Mouse (Mus musculus): Measurements from ENCODE around the gene Sox21.

The Sox21 gene

DNA sequence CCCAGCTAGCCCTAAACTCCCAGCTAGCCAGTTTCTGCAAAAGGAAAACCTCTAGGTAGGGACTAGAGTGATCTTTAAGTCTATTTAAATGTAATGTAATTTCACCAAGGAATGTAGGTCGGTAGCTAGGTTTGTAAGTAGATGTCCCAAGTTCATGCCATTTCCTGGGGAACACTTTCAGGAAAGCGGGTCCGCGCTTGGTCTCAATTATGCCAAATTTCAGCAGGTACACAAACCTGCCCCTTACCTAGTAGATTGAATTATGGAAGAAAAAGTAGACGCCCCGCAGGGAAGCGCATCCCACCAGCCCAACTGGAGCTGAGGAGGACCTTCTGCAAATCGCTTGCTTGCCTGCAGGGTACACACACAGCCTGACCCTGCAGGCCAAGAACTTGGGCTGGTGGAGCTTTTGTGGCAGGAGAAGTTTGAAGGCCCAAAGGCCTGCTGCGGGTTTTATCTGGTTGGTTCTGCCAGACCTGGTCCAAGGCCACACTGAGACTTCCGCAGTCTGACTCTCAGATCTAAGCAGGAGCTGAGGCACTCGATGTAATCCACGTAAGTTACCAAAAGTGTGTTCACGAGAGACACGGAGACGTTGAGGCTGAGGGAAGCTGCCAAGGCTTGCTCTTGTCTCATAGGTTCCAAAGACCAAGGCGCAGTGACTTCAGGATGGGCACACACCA is 11.6 kb downstream of the Sox21 start:
- DNase-seq (ENCODE audit: low spot score): no peak

DNA sequence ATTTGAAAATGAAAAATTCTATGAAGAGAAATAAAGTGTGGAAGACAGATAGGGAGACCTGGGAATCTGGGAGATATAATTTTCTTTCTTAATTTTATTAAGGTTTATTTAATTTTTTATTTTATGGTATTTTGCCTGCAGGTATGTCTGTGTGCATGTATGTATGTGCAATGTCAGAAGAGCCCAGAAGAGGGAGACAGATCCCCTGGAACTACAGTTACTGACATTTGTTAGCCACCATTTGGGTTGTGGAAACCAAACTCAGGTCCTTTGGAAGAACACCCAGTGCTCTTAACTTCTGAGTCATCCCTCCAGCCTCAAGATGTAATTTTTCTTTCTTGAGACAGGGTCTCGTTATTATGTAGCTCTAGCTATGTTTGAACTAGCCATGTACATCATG is 15.9 kb downstream of the Sox21 start:
- DNase-seq (ENCODE audit: low spot score): no peak

DNA sequence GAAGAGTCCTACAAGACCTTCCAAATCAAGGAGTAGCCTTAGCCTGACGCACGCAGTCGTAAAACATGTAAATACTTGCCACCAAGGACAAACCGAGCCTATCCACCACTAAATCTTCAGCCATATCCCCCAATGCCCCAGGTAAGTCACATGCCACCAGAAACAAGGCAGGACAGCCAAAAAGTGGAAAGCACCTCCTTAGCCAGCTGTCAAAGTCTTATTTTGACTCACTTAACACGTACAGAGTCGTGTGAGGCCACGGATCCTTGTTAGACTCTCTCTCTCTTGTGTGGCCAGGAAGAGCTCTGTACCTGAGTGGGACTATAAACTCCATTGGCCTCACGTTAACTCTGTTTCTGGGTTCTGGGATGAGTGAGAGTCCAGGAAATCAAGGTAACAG is 20.0 kb downstream of the Sox21 start:
- no peak for DNase-seq (ENCODE audit: low spot score)

DNA sequence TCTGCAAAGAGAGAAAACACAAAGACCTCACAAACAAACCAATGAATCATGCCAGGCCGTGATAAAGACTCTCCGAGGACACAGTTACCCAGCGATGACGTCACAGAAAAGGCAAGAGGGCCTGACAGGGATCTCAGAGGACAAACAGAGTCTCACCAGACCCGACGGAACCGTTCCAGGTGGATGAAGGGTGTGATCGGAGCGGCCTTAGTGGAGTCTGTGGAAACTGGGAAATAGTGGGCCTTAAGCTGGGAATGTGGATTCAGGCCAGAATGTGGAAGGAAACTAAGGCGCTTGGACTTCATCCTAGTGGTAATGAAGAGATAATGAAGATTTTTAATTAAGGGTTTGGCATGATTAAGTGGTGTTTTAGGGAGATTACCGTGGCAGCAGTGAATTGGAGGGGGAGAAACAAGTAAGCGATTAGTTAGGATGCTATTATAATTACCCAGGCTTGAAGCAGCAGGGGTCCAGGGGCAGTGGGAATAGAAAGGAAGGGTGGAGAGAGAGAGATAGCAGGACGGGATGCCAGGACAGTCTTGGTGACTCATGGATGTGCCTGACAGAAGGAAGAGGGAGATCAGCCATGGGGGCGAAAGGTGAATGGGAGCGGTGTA is 24.5 kb downstream of the Sox21 start:
- no peak for DNase-seq (ENCODE audit: low spot score)

DNA sequence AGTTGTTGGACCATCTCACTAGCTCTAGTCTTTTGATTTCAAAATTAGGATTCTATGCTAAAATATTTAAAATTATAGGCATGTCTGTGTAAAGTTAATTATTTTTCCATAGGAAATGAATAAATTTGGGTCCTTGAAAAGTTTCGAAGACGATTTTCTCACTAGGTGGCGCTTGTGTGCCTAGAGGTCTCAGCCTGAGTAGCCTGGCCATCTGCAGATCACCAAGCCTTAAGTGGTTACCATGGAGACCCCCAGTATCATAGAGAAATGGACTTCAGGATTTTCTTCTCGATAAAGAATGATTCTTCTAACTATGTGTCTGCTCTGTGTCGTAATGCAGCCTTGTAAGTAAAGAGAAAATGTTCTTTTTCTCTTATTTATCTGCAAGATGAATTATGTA is 27.2 kb downstream of the Sox21 start:
- no peak for DNase-seq (ENCODE audit: low spot score)

DNA sequence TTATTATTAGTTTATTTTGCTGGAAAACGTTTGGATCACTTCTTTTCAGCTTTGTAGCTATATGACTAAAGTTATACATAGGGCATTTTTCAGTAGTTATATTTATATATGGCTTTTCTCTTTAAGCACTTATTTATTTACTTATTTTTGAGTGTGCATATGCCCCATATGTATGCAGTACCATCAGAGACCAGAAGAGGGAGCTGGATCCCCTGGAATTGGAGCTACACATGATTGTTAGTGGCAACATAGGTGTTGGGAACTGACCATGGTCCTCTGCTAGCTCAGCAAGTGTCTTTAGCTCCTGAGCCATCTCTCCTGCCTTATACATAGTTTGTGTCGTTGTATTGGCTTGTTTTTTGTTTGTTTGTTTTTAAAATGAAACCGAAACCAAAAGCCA is 29.5 kb downstream of the Sox21 start:
- DNase-seq (ENCODE audit: low spot score): no peak

DNA sequence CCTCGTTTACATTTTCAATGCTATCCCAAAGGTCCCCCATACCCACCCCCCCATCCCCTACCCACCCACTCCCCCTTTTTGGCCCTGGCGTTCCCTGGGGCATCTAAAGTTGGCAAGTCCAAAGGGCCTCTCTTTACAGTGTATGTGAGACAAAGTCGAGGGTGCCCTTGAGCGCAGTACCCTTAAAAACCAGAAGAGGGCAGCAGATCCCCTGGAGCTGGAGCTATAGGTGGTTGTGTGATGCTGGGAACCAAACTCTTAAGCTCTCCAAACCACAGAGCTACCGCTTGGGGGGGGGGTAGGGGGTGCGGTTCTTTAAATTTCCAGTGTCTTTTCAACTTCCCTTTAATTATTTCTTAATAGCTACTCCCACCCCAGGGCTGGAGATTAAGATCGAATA is 33.8 kb downstream of the Sox21 start:
- DNase-seq (ENCODE audit: low spot score): no peak

DNA sequence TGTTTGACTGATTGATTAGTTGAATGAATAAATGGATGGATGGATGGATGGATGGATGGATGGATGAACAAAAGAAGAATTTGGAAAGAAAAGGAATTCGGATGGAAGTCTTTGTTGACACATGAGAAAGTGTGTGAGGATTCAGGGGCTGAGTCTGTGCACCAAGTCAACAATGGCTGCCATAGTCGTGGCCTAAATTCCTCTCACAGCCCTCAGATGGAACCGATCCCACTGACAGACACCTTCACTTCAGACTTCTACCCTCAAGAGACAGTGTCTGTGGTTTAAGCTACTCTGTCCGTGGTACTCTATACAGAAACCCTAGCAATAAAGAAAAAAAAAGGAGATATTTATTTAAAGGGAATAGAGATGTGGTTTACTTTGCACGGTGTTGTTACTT is 34.8 kb downstream of the Sox21 start:
- no peak for DNase-seq (ENCODE audit: low spot score)

DNA sequence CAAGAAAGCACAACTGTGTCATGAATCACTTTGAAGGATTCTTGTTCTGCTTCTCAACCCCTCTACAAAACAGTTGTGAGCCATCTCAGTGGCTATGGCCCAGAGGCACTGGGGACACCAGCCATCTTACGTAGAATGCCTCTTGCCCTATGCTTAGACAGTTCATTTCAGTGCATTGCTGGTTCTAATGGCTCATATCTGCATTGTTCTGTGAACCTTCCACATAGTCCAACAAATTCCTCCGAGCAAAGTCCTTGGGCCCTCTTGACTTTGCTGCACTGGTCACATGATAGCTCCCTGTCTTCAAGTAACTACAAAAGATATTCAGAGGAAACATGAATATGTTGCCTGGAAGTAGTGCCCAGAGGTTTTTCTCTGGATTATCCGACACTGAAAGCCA is 36.1 kb downstream of the Sox21 start:
- no peak for DNase-seq (ENCODE audit: low spot score)

DNA sequence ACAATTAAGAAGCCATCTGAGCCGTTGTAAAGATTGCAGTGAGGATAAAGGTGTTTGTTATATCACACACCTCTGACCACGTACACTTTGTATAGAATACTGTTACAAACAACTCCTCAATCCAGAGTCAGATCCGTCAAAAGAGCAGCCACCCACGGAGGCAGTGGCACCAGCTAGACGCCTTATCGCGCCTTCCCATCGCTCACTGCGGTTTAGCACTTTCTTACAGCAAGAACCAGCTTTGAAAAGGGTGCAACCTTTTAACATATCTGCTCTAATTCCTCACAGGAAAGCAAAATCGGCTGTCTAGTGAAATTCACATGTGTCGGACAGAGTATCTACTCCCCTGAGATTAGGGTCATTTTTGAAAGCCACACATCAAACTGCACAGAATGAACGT is 39.8 kb downstream of the Sox21 start:
- no peak for DNase-seq (ENCODE audit: low spot score)

DNA sequence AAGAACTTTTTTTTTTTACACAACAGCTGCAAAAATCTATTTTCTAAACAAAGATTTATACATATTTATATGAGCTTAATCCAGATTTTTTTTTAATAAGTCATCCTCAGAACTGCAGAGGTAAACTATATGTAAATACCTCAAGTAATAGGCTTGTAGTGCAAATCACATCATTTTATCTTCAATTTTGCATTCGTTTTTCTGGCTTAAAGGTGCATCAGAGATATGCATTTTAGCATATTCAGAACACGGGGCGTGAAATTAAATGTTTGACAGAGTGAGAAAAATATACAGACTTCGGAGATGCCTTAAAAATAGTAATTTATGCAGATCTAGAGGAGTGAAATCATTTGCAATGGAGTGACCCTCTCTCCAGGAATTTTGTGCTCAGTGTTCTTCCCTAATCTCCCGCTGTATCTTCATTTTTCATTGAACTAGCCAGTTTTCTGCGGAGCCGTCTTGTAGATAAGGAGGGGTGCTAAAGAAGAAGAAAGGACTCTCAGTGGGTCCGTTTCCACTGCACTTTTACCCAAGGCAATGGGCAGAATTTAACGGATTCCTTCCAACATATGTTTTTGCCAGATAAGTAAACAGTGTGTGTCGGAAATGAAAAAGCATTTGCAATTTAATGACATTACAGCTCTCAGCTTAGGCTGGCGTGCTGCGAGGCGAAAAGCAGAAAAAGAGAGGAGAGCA is 42.5 kb downstream of the Sox21 start:
- no peak for DNase-seq (ENCODE audit: low spot score)

DNA sequence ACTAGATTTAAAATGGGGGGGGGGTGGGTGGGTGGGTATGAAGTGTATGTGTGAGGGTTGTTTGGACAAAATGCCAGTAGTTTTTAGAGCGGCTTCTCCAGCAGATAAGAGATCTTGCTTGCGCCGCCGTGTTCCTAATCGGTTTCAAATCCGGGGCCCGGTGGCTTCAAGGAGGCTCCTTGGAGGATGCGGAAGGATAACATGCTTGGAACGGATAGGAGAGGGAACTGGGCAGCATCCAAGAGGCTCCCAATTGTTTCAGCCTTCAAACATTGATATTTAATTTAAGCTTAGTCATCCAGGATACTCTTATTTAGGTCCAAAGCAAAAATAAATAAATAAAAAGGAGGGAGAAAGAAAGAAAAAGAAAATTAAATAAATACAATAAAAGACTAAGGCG is 43.2 kb downstream of the Sox21 start:
- no peak for DNase-seq (ENCODE audit: low spot score)

DNA sequence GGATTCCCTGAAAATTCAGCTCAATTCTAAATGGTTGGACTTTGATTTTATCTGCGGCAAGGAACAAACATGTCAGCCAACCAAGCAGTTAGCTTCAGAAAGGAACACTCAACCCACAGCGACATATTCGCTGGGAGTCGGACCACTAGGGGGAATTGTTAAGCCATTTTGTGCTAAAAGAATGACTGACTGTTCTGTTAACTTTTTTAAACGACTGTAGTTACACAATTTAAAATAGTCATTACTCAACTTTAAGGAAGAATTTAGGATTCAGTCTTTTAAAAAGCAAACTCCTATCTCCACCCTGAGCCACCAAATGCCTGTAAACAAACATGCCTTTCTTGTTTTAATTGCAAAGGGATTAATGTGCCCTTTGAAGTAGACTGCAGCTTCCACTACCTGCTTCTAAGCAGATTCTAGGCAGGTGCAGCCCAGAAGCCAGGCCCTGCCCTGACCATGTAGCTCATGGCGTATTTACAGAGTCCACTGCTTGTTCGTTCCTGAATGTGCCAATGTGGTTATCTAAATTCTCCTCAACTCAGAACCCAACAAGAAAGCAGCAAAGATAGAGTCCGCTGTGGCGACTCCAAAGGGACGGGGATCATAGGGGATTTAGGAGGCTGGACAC is 43.7 kb downstream of the Sox21 start:
- DNase-seq (ENCODE audit: low spot score): no peak

DNA sequence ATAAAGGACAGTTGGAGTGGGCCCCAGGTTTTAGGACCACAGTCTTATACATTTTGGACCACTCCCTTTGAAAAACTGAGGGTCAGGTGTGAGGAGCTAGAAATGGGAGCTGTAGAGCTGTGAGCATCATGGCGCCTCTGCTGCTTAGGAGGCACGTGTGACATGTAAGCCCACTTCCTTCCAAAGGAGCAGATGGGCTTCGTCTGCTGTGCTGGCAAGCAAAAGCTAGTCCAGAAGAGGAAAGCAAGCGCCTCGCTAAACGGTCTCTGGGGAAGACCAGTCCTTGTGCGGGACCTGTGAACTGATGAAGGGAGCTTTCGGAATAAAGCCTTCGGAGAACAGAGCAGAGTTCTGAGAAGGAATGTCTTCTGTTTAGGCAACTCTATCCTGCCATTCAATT is 45.4 kb downstream of the Sox21 start:
- no peak for DNase-seq (ENCODE audit: low spot score)

All from ovary, postnatal 36 days (tissue).